Mouse (Mus musculus): Measurements from ENCODE around the gene Gm10392.

GRCm38 (mm10) chr11:77520601-77521529 lies 1.9 kb upstream of the Gm10392 start:
- TF ChIP-seq CTCF (IDR thresholded peaks at IDR 0.05; ENCODE audit: control insufficient read depth, insufficient read depth, low read length) (no peak), POLR2A (IDR thresholded peaks at IDR 0.05; ENCODE audit: borderline replicate concordance, control insufficient read depth, low read depth, low read length) (no peak)

All from bone marrow, adult 2 months (tissue).